Mouse (Mus musculus) C2C12 (cell line): ENCODE measurements at regions not wholly inside any gene's neighbourhood (a gene's known extent, or its start where the extent isn't known, plus 50 kb on each side); places are given as distances from the start of the nearest gene placed in this dataset.

ENCODE experiments used
- CEBPB ChIP-seq: IDR thresholded peaks from one replicate; pipeline ENCODE4 v1.6.1; 2011; ENCODE audit warnings: low read depth, mild to moderate bottlenecking, control low read depth, moderate library complexity
- CTCF ChIP-seq: IDR thresholded peaks from one replicate; pipeline ENCODE4 v1.5.1; 2011; ENCODE audit not compliant: control insufficient read depth, insufficient read depth, insufficient read length
- FOSL1 ChIP-seq: IDR thresholded peaks from one replicate; pipeline ENCODE4 v1.8.0; 2011; ENCODE audit warnings: mild to moderate bottlenecking, low read length; ENCODE audit not compliant: poor library complexity, insufficient read depth, severe bottlenecking
- MAX ChIP-seq: IDR thresholded peaks from one replicate; pipeline ENCODE4 v1.6.1; 2011; ENCODE audit warnings: mild to moderate bottlenecking, control low read depth
- MYOD1 ChIP-seq: IDR thresholded peaks from one replicate; pipeline ENCODE4 v1.6.1; 2011; ENCODE audit warnings: low read depth; ENCODE audit not compliant: control insufficient read depth, insufficient read length
- MYOG ChIP-seq: IDR thresholded peaks from one replicate; pipeline ENCODE4 v1.6.1; 2011; ENCODE audit not compliant: control insufficient read depth, insufficient read length; ENCODE audit errors: extremely low read depth
- USF1 ChIP-seq: IDR thresholded peaks from one replicate; pipeline ENCODE4 v1.6.1; 2011; ENCODE audit warnings: low read depth, mild to moderate bottlenecking, control low read depth, moderate library complexity

DNA sequence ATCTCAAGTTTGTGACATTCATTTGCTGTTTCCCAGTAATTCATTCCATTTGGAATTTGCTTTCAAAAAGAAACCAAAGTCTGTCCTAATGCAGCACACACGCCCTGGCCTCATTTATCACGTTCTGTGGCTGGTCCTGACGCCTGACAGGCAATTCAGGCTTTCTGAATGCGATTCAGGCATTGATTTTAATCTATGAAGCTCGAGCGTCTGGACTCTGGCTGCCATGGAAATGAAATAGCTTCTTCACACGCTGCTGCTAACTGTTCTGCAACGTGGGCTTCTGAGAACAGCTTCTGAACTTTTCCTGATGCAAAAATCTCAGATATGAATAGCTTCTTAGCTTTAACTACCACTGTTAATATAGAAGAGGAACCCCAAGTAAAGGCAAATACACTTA, 93.6 kb upstream of the Ankrd1 start:
- no peak for TF ChIP-seq CTCF
- no peak for TF ChIP-seq MYOD1
- TF ChIP-seq MAX: no peak
- no peak for TF ChIP-seq USF1
- no peak for TF ChIP-seq FOSL1
- TF ChIP-seq MYOG: no peak
- TF ChIP-seq CEBPB: no peak
